Mouse (Mus musculus): ENCODE measurements around the gene 0610040J01Rik. TPM values are rescaled to one million over a fixed set of nuclear protein-coding genes. Genes with fewer than 3 reads are reported as not detected.

0610040J01Rik gene
- total RNA-seq, 2 experiments from 2014 or later: 5.9 to 6.5 TPM

DNA sequence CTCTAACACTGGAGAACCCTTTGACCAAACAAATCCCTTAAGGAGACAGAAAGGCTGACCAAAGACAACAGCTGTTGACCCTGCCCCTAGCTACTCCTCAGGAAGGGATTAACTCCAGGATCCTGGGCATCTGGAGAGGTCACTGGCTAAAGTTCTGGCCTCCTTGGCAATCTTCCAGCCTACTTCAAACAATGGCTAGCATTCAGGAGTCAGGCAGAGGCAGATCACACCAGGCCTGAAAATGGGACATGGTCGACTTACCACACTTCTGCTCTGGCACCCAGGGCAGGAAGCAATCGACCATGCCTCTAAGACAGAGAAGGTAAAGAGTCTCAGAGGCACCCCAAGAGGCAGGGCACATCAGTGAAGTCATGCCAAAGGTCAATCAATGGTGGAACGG lies 137.0 kb downstream of the 0610040J01Rik start:
- no peak for DNase-seq (ENCODE audit: low spot score in 2 of 2)

Other genes starting within 250 kb of the 0610040J01Rik start
- 10 to 100 TPM; 24.3 to 30.8 TPM for gene Nwd2, start 163.3 kb upstream of the 0610040J01Rik start, total RNA-seq (2021)
- 10 to 100 TPM; 15.4 to 15.7 TPM for gene Rell1, start 156.5 kb downstream of the 0610040J01Rik start, total RNA-seq (2021)

Measured in layer of hippocampus, postnatal 14 days (tissue).